8 mouse cellular contexts compared by ENCODE assay signal in genomic region chr5:117118850-117119249, GRCm38 (mm10). TPM values are rescaled to one million over a fixed set of nuclear protein-coding genes. Genes with fewer than 3 reads are reported as not detected.
DNase-seq lines count a peak whose midpoint lies in the region; ATAC-seq lines count a peak whose summit lies in the region.

No protein-coding gene starts in this region.

- DNase-seq in kidney, postnatal 10 days, result peak; percentile 62
- no peak for DNase-seq in urinary bladder, postnatal 14 days (ENCODE audit: low spot score)
- DNase-seq in gastrocnemius, postnatal 14 days, result no peak
- DNase-seq in layer of hippocampus, postnatal 25 days (ENCODE audit: extremely low spot score in 1 of 2, low spot score in 1 of 2), result no peak

- H3K9ac ChIP-seq in hindbrain, embryonic 12.5 days, result no peak overlapping the region
- no peak overlapping the region for H3K9ac ChIP-seq in hindbrain, embryonic 16.5 days (ENCODE audit: low read depth, low read length)
- H3K9ac ChIP-seq in forebrain, embryonic 12.5 days, result no peak overlapping the region
- H3K9ac ChIP-seq in neural tube, embryonic 13.5 days, result no peak overlapping the region; the same call in 1 of the 2 replicates

- intact Hi-C loops in gastrocnemius, postnatal 14 days (cut with DNase I; ENCODE audit: low total_unique reads), result loop anchor here (10.0 kb wide), 1 partner anchor 166 kb away; the partner anchor contains the start of gene Pebp1

- peaks cover 18% of the 10 kb centered on the region for H3K27me3 ChIP-seq in hindbrain, embryonic 12.5 days
- no peaks in the 10 kb centered on the region for H3K27me3 ChIP-seq in hindbrain, embryonic 16.5 days (replicated peaks; ENCODE audit: control insufficient read depth, insufficient read depth, low read length)
- H3K27me3 ChIP-seq in forebrain, embryonic 12.5 days, result peaks cover 13% of the 10 kb centered on the region
- H3K27me3 ChIP-seq in neural tube, embryonic 13.5 days, result peaks cover 9% of the 10 kb centered on the region

- H3K27ac ChIP-seq in hindbrain, embryonic 12.5 days, result no peak overlapping the region
- H3K27ac ChIP-seq in hindbrain, embryonic 16.5 days (ENCODE audit: low read depth, low read length), result no peak overlapping the region
- no peak overlapping the region for H3K27ac ChIP-seq in forebrain, embryonic 12.5 days
- no peak overlapping the region for H3K27ac ChIP-seq in neural tube, embryonic 13.5 days (replicated peaks)

- no peak overlapping the region for H3K4me3 ChIP-seq in hindbrain, embryonic 12.5 days
- H3K4me3 ChIP-seq in hindbrain, embryonic 16.5 days (ENCODE audit: low read length), result no peak overlapping the region
- 0 out of 2 replicates have a peak overlapping the region, but pooled peaks have one; percentile 2 for H3K4me3 ChIP-seq in forebrain, embryonic 12.5 days (replicated peaks)
- peak overlapping the region; percentile 73; the same call in 1 of the 2 replicates for H3K4me3 ChIP-seq in neural tube, embryonic 13.5 days

- H3K36me3 ChIP-seq in hindbrain, embryonic 12.5 days, result no peaks in the 10 kb centered on the region
- H3K36me3 ChIP-seq in hindbrain, embryonic 16.5 days (ENCODE audit: control insufficient read depth, insufficient read depth, low read length), result no peaks in the 10 kb centered on the region
- no peaks in the 10 kb centered on the region for H3K36me3 ChIP-seq in forebrain, embryonic 12.5 days (replicated peaks)
- H3K36me3 ChIP-seq in neural tube, embryonic 13.5 days, result no peaks in the 10 kb centered on the region

- WGBS in hindbrain, embryonic 12.5 days, result 56% methylated on average over 8 of the region's 8 CpGs
- 49% methylated on average over 8 of the region's 8 CpGs for WGBS in hindbrain, embryonic 16.5 days
- 61% methylated on average over 8 of the region's 8 CpGs for WGBS in forebrain, embryonic 12.5 days
- 55% methylated on average over 8 of the region's 8 CpGs for WGBS in neural tube, embryonic 13.5 days

- H3K4me1 ChIP-seq in hindbrain, embryonic 12.5 days, result peaks cover 27% of the 10 kb centered on the region
- H3K4me1 ChIP-seq in hindbrain, embryonic 16.5 days (ENCODE audit: control insufficient read depth, insufficient read depth, low read depth, low read length), result peaks cover 24% of the 10 kb centered on the region
- H3K4me1 ChIP-seq in forebrain, embryonic 12.5 days, result peaks cover 36% of the 10 kb centered on the region
- H3K4me1 ChIP-seq in neural tube, embryonic 13.5 days (replicated peaks), result peaks cover 43% of the 10 kb centered on the region

- ATAC-seq in hindbrain, embryonic 12.5 days (ENCODE audit: low FRiP score), result no peak
- no peak for ATAC-seq in hindbrain, embryonic 16.5 days
- ATAC-seq in forebrain, embryonic 12.5 days (ENCODE audit: low FRiP score), result no peak
- ATAC-seq in neural tube, embryonic 13.5 days (ENCODE audit: low read depth), result no peak

- peak overlapping the region; percentile 93; the same call in 1 of the 2 replicates for H3K4me2 ChIP-seq in hindbrain, embryonic 12.5 days (replicated peaks)
- no peak overlapping the region for H3K4me2 ChIP-seq in hindbrain, embryonic 16.5 days (ENCODE audit: low read length)
- peak overlapping the region; percentile 93; the same call in 1 of the 2 replicates for H3K4me2 ChIP-seq in forebrain, embryonic 12.5 days
- H3K4me2 ChIP-seq in neural tube, embryonic 13.5 days, result peak overlapping the region; percentile 96

- no peaks in the 10 kb centered on the region for H3K9me3 ChIP-seq in hindbrain, embryonic 12.5 days (replicated peaks)
- H3K9me3 ChIP-seq in hindbrain, embryonic 16.5 days (ENCODE audit: control insufficient read depth, low read length), result no peaks in the 10 kb centered on the region
- no peaks in the 10 kb centered on the region for H3K9me3 ChIP-seq in forebrain, embryonic 12.5 days
- no peaks in the 10 kb centered on the region for H3K9me3 ChIP-seq in neural tube, embryonic 13.5 days

RNA-seq across cellular contexts. Expression of gene Taok3, which starts 1.1 kb away (rescaled TPM):
- 30.6 and 31.8 TPM in 2 replicates for polyA plus RNA-seq in hindbrain, embryonic 12.5 days (2016; fragmentation: Nextera tagmentation; extraction: Ambion mirVana)
- polyA plus RNA-seq in hindbrain, embryonic 16.5 days (2015; fragmentation: Nextera tagmentation; extraction: Ambion mirVana), result 61.7 and 63.3 TPM in 2 replicates
- polyA plus RNA-seq in forebrain, embryonic 12.5 days (2016; fragmentation: Nextera tagmentation; extraction: Ambion mirVana), result 24.3 and 24.8 TPM in 2 replicates
- polyA plus RNA-seq in neural tube, embryonic 13.5 days (2015; fragmentation: Nextera tagmentation; extraction: Ambion mirVana), result 46.7 and 52.5 TPM in 2 replicates
- total RNA-seq in gastrocnemius, postnatal 14 days (2021), result 1 to 10 TPM; 5.6 to 6.4 TPM
- 10 to 100 TPM; 52.4 to 59.1 TPM for total RNA-seq in layer of hippocampus, postnatal 25 days (2021)

RNA-seq across cellular contexts. Expression of gene Suds3, which starts 2.9 kb away (rescaled TPM):
- 118 and 120 TPM in 2 replicates for polyA plus RNA-seq in hindbrain, embryonic 12.5 days (2016; fragmentation: Nextera tagmentation; extraction: Ambion mirVana)
- 70.0 and 76.7 TPM in 2 replicates for polyA plus RNA-seq in hindbrain, embryonic 16.5 days (2015; fragmentation: Nextera tagmentation; extraction: Ambion mirVana)
- 113 and 116 TPM in 2 replicates for polyA plus RNA-seq in forebrain, embryonic 12.5 days (2016; fragmentation: Nextera tagmentation; extraction: Ambion mirVana)
- 91.4 and 99.7 TPM in 2 replicates for polyA plus RNA-seq in neural tube, embryonic 13.5 days (2015; fragmentation: Nextera tagmentation; extraction: Ambion mirVana)
- total RNA-seq in gastrocnemius, postnatal 14 days (2021), result 10 to 100 TPM; 40.5 to 44.4 TPM
- 100 to 1,000 TPM; 109 to 110 TPM for total RNA-seq in layer of hippocampus, postnatal 25 days (2021)

Comparison
In these comparisons a context has a peak if more than half of its experiments do, and no peak if none do; other contexts are left out.
1. H3K4me3 ChIP-seq: peak in forebrain, embryonic 12.5 days (single experiment) and neural tube, embryonic 13.5 days (single experiment); none in hindbrain, embryonic 12.5 days (single experiment) and hindbrain, embryonic 16.5 days (single experiment).